Mouse (Mus musculus) heart, adult 2 months (tissue): ENCODE data around the gene Arhgap29.

Source experiments
- CTCF ChIP-seq: fragments of 200-600 bp; IDR thresholded peaks from 2 replicates; pipeline ENCODE4 v1.8.1; 2022; ENCODE audit warnings: antibody characterized with exemption, mild to moderate bottlenecking, moderate library complexity
- POLR2A ChIP-seq: fragments of 200-500 bp; IDR thresholded peaks from 2 replicates; pipeline ENCODE4 v1.6.1; 2011; ENCODE audit warnings: mild to moderate bottlenecking, low read depth, low read length, control low read depth; ENCODE audit not compliant: insufficient read depth

DNA sequence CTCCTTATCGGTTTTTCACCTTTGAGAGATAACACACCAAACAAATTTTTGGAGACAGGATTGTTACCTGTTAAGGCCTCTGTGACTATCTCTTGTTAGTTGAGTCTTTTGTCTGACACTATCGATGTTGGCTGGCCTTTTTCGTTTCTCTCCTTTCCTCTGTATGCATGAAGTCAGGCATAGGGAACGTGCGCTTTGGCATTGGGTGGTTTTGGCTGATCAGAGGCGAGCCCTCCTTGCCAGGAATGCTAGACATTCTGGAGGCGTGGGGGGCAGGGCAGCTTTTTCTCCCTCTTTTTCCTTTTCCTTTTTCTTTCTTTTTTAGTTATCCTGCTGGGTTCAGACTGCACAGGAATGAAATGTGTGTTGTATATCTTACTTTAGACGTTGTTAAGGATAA lies 16.3 kb downstream of the Arhgap29 start:
- TF ChIP-seq POLR2A (no peak), CTCF (no peak)
